Mouse (Mus musculus): ENCODE data around the gene Tmem50a. TPM values are rescaled to one million over a fixed set of nuclear protein-coding genes. Genes with fewer than 3 reads are reported as not detected.
A peak's percentile ranks its signal among the peaks of the same experiment; 100 is the strongest.

The Tmem50a gene
- polyA plus RNA-seq, 1 experiment from 2014 or later = 140 TPM

- peak overlapping the region; percentile 65 for H3K27ac ChIP-seq (replicated peaks; ENCODE audit: low read depth, low read length)
- no peaks in the 10 kb centered on the region for H3K36me3 ChIP-seq (ENCODE audit: control insufficient read depth, insufficient read depth, low read length)
- H3K9ac ChIP-seq (ENCODE audit: low read depth, low read length) = no peak overlapping the region
- WGBS = 35% methylated on average over 3 of the region's 3 CpGs
- no peak for ATAC-seq (ENCODE audit: low read depth)
- no peak overlapping the region for H3K4me2 ChIP-seq (ENCODE audit: low read depth, low read length)
- peak; percentile 90 for DNase-seq (ENCODE audit: low spot score)
- H3K4me1 ChIP-seq (ENCODE audit: control insufficient read depth, insufficient read depth, low read length) = peaks cover 11% of the 10 kb centered on the region; the same call in 1 of the 2 replicates
- H3K27me3 ChIP-seq (replicated peaks; ENCODE audit: control insufficient read depth, insufficient read depth, low read length) = no peaks in the 10 kb centered on the region
- no peak overlapping the region for H3K4me3 ChIP-seq (ENCODE audit: low read depth, low read length)
- H3K9me3 ChIP-seq (ENCODE audit: control insufficient read depth, low read length) = no peaks in the 10 kb centered on the region
These were observed 59.5 kb downstream of the Tmem50a start for GRCm38 (mm10) chr4:134855371-134855770.

- peak; percentile 92 for ATAC-seq (ENCODE audit: low read depth)
- 2% methylated on average over 57 of the region's 91 CpGs for WGBS
- Histone ChIP-seq H3K27ac (replicated peaks; ENCODE audit: low read depth, low read length) (peak overlapping the region; percentile 95), H3K4me2 (ENCODE audit: low read depth, low read length) (peak overlapping the region; percentile 86), H3K4me3 (ENCODE audit: low read depth, low read length) (peak overlapping the region; percentile 95), H3K36me3 (ENCODE audit: control insufficient read depth, insufficient read depth, low read length) (no peaks in the 10 kb centered on the region), H3K27me3 (replicated peaks; ENCODE audit: control insufficient read depth, insufficient read depth, low read length) (no peaks in the 10 kb centered on the region), H3K4me1 (ENCODE audit: control insufficient read depth, insufficient read depth, low read length) (peaks cover 11% of the 10 kb centered on the region; the same call in 1 of the 2 replicates), H3K9me3 (ENCODE audit: control insufficient read depth, low read length) (no peaks in the 10 kb centered on the region), H3K9ac (ENCODE audit: low read depth, low read length) (peak overlapping the region; percentile 72)
- DNase-seq (ENCODE audit: low spot score) = peak; percentile 95
These were observed 61.0 kb downstream of the Tmem50a start for GRCm38 (mm10) chr4:134853637-134854485.

GRCm38 (mm10) chr4:134853259-134853636 is 61.6 kb downstream of the Tmem50a start, which contains the start of gene Maco1:
TSS of gene Maco1 (minus strand) at chr4:134853345.
- H3K27me3 ChIP-seq (replicated peaks; ENCODE audit: control insufficient read depth, insufficient read depth, low read length) = no peaks in the 10 kb centered on the region
- peak within 1 kb of the TSS; percentile 95 for H3K4me3 ChIP-seq (ENCODE audit: low read depth, low read length)
- H3K9ac ChIP-seq (ENCODE audit: low read depth, low read length) = peak within 1 kb of the TSS; percentile 96
- H3K36me3 ChIP-seq (ENCODE audit: control insufficient read depth, insufficient read depth, low read length) = no peaks in the 10 kb centered on the region
- peak within 1 kb of the TSS; percentile 86 for H3K4me2 ChIP-seq (ENCODE audit: low read depth, low read length)
- H3K9me3 ChIP-seq (ENCODE audit: control insufficient read depth, low read length) = no peaks in the 10 kb centered on the region
- DNase-seq (ENCODE audit: low spot score) (peak; percentile 99), ATAC-seq (ENCODE audit: low read depth) (peak; percentile 96)
- peak within 1 kb of the TSS; percentile 95 for H3K27ac ChIP-seq (replicated peaks; ENCODE audit: low read depth, low read length)
- H3K4me1 ChIP-seq (ENCODE audit: control insufficient read depth, insufficient read depth, low read length) = peaks cover 11% of the 10 kb centered on the region; the same call in 1 of the 2 replicates
- under 1% methylated on average over 26 of the region's 38 CpGs for WGBS

- peak overlapping the region; percentile 95 for H3K4me3 ChIP-seq (ENCODE audit: low read depth, low read length)
- DNase-seq (ENCODE audit: low spot score) (no peak), ATAC-seq (ENCODE audit: low read depth) (peak; percentile 7; the same call in 1 of the 2 replicates)
- under 1% methylated on average over 22 of the region's 106 CpGs for WGBS
- no peaks in the 10 kb centered on the region for H3K36me3 ChIP-seq (ENCODE audit: control insufficient read depth, insufficient read depth, low read length)
- H3K4me2 ChIP-seq (ENCODE audit: low read depth, low read length) = peak overlapping the region; percentile 86
- peak overlapping the region; percentile 87 for H3K27ac ChIP-seq (replicated peaks; ENCODE audit: low read depth, low read length)
- no peaks in the 10 kb centered on the region for H3K27me3 ChIP-seq (replicated peaks; ENCODE audit: control insufficient read depth, insufficient read depth, low read length)
- no peaks in the 10 kb centered on the region for H3K9me3 ChIP-seq (ENCODE audit: control insufficient read depth, low read length)
- peak overlapping the region; percentile 96 for H3K9ac ChIP-seq (ENCODE audit: low read depth, low read length)
- H3K4me1 ChIP-seq (ENCODE audit: control insufficient read depth, insufficient read depth, low read length) = peaks cover 13% of the 10 kb centered on the region; the same call in 1 of the 2 replicates
These were observed 62.2 kb downstream of the Tmem50a start for GRCm38 (mm10) chr4:134852438-134853255.

GRCm38 (mm10) chr4:134851876-134852275 is 62.9 kb downstream of the Tmem50a start:
- H3K36me3 ChIP-seq (ENCODE audit: control insufficient read depth, insufficient read depth, low read length) = no peaks in the 10 kb centered on the region
- peak overlapping the region; percentile 87 for H3K27ac ChIP-seq (replicated peaks; ENCODE audit: low read depth, low read length)
- no peaks in the 10 kb centered on the region for H3K9me3 ChIP-seq (ENCODE audit: control insufficient read depth, low read length)
- H3K27me3 ChIP-seq (replicated peaks; ENCODE audit: control insufficient read depth, insufficient read depth, low read length) = no peaks in the 10 kb centered on the region
- DNase-seq (ENCODE audit: low spot score) = no peak
- no peak for ATAC-seq (ENCODE audit: low read depth)
- WGBS = 11% methylated on average over 14 of the region's 14 CpGs
- H3K4me1 ChIP-seq (ENCODE audit: control insufficient read depth, insufficient read depth, low read length) = peaks cover 14% of the 10 kb centered on the region; the same call in 1 of the 2 replicates
- peak overlapping the region; percentile 86 for H3K4me2 ChIP-seq (ENCODE audit: low read depth, low read length)
- peak overlapping the region; percentile 95 for H3K4me3 ChIP-seq (ENCODE audit: low read depth, low read length)
- peak overlapping the region; percentile 96 for H3K9ac ChIP-seq (ENCODE audit: low read depth, low read length)

- Histone ChIP-seq H3K4me2 (ENCODE audit: low read depth, low read length) (peak overlapping the region; percentile 86), H3K9me3 (ENCODE audit: control insufficient read depth, low read length) (no peaks in the 10 kb centered on the region), H3K4me3 (ENCODE audit: low read depth, low read length) (peak overlapping the region; percentile 95), H3K9ac (ENCODE audit: low read depth, low read length) (0 out of 2 replicates have a peak overlapping the region, but pooled peaks have one; percentile 96), H3K27me3 (replicated peaks; ENCODE audit: control insufficient read depth, insufficient read depth, low read length) (no peaks in the 10 kb centered on the region), H3K27ac (replicated peaks; ENCODE audit: low read depth, low read length) (no peak overlapping the region), H3K36me3 (ENCODE audit: control insufficient read depth, insufficient read depth, low read length) (no peaks in the 10 kb centered on the region), H3K4me1 (ENCODE audit: control insufficient read depth, insufficient read depth, low read length) (peaks cover 16% of the 10 kb centered on the region)
- no peak for ATAC-seq (ENCODE audit: low read depth)
- DNase-seq (ENCODE audit: low spot score) = no peak
- 52% methylated on average over 2 of the region's 2 CpGs for WGBS
These were observed 63.6 kb downstream of the Tmem50a start for GRCm38 (mm10) chr4:134851236-134851635.

GRCm38 (mm10) chr4:134850551-134850950 is 64.3 kb downstream of the Tmem50a start:
- peaks cover 19% of the 10 kb centered on the region for H3K4me1 ChIP-seq (ENCODE audit: control insufficient read depth, insufficient read depth, low read length)
- no peaks in the 10 kb centered on the region for H3K36me3 ChIP-seq (ENCODE audit: control insufficient read depth, insufficient read depth, low read length)
- H3K4me2 ChIP-seq (ENCODE audit: low read depth, low read length) = no peak overlapping the region
- H3K9me3 ChIP-seq (ENCODE audit: control insufficient read depth, low read length) = no peaks in the 10 kb centered on the region
- H3K27me3 ChIP-seq (replicated peaks; ENCODE audit: control insufficient read depth, insufficient read depth, low read length) = no peaks in the 10 kb centered on the region
- ATAC-seq (ENCODE audit: low read depth) (no peak), DNase-seq (ENCODE audit: low spot score) (no peak)
- no peak overlapping the region for H3K27ac ChIP-seq (replicated peaks; ENCODE audit: low read depth, low read length)
- 61% methylated on average over 4 of the region's 4 CpGs for WGBS
- no peak overlapping the region for H3K4me3 ChIP-seq (ENCODE audit: low read depth, low read length)
- no peak overlapping the region for H3K9ac ChIP-seq (ENCODE audit: low read depth, low read length)
